Mouse (Mus musculus) lung, postnatal 0 days (tissue): ENCODE measurements around the gene Lpcat2b. TPM values are rescaled to one million over a fixed set of nuclear protein-coding genes. Genes with fewer than 3 reads are reported as not detected.

Source experiments
- ATAC-seq: fragments of 200-750 bp; cut with Nextera tagmentation; 2 replicates; pipeline ENCODE4 v1.8.0; 2017; ENCODE audit warnings: moderate library complexity
- DNase-seq: peaks from one replicate; pipeline ENCODE4 v3.0.0-alpha.2; 2016; ENCODE audit warnings: low spot score
- H3K27ac ChIP-seq: fragments of 300-500 bp; sonication (generic); 2 replicates; pipeline ENCODE4 v1.5.1; 2014; ENCODE audit warnings: antibody characterized with exemption, mild to moderate bottlenecking, low read length, mixed read lengths
- H3K27me3 ChIP-seq: fragments of 300-500 bp; sonication (generic); replicated peaks from 2 replicates; pipeline ENCODE4 v1.6.1; 2014; ENCODE audit warnings: low read length, mixed read lengths; ENCODE audit not compliant: insufficient read depth
- H3K36me3 ChIP-seq: fragments of 300-500 bp; sonication (generic); 2 replicates; pipeline ENCODE4 v1.6.1; 2014; ENCODE audit warnings: low read length, mixed read lengths; ENCODE audit not compliant: insufficient read depth
- H3K4me1 ChIP-seq: fragments of 300-500 bp; sonication (generic); 2 replicates; pipeline ENCODE4 v1.6.1; 2014; ENCODE audit warnings: antibody characterized with exemption, low read depth, low read length, mixed read lengths; ENCODE audit not compliant: insufficient read depth
- H3K4me2 ChIP-seq: fragments of 300-500 bp; sonication (generic); replicated peaks from 2 replicates; pipeline ENCODE4 v1.6.1; 2014; ENCODE audit warnings: low read depth, mild to moderate bottlenecking, low read length, moderate library complexity, mixed read lengths
- H3K4me3 ChIP-seq: fragments of 300-500 bp; sonication (generic); 2 replicates; pipeline ENCODE4 v1.5.1; 2014; ENCODE audit warnings: low read depth, low read length
- H3K9ac ChIP-seq: fragments of 300-500 bp; sonication (generic); replicated peaks from 2 replicates; pipeline ENCODE4 v1.6.1; 2014; ENCODE audit warnings: low read depth, mild to moderate bottlenecking
- H3K9me3 ChIP-seq: fragments of 300-500 bp; sonication (generic); 2 replicates; pipeline ENCODE4 v1.6.1; 2016; ENCODE audit warnings: low read length, mixed read lengths
- CTCF ChIP-seq: IDR thresholded peaks from 2 replicates; pipeline ENCODE4 v1.5.1; 2016; ENCODE audit warnings: antibody characterized with exemption, mild to moderate bottlenecking
- EP300 ChIP-seq: IDR thresholded peaks from 2 replicates; pipeline ENCODE4 v1.6.1; 2016; ENCODE audit warnings: antibody characterized with exemption, mild to moderate bottlenecking, control low read depth
- WGBS: fragments of 180-500 bp; shearing (Covaris S2); extraction: QIAGEN DNeasy Blood & Tissue Kit; methylation state at CpG from one replicate; pipeline ENCODE4 v1.1.7; 2014; 5-methylcytosine and 5-hydroxymethylcytosine counted together
- polyA plus RNA-seq: library from polyadenylated mRNA; unstranded; fragments of >200 nt; fragmentation: Nextera tagmentation; extraction: Ambion mirVana; gene quantifications from 2 replicates; pipeline ENCODE4 v1.2.1, GENCODE M21; 2015

Gene Lpcat2b
- polyA plus RNA-seq, 1 experiment from 2014 or later, result not detected

GRCm38 (mm10) chr5:107438353-107438752 is 7.0 kb downstream of the Lpcat2b start:
- H3K27me3 ChIP-seq, result no peaks in the 10 kb centered on the region
- peak overlapping the region; percentile 73 for H3K4me2 ChIP-seq
- ATAC-seq, result no peak
- H3K36me3 ChIP-seq, result no peaks in the 10 kb centered on the region
- H3K4me1 ChIP-seq, result 0 out of 2 replicates have a peak, but pooled peaks cover 6% of the 10 kb centered on the region
- 13% methylated on average over 7 of the region's 7 CpGs for WGBS
- peak; percentile 11 for DNase-seq
- H3K27ac ChIP-seq, result peak overlapping the region; percentile 79; the same call in 1 of the 2 replicates
- H3K4me3 ChIP-seq, result peak overlapping the region; percentile 74
- H3K9ac ChIP-seq, result peak overlapping the region; percentile 69; the same call in 1 of the 2 replicates
- no peak; the same call in 1 of the 2 replicates for TF ChIP-seq CTCF
- TF ChIP-seq EP300, result no peak
- no peaks in the 10 kb centered on the region for H3K9me3 ChIP-seq

GRCm38 (mm10) chr5:107441881-107442280 is 10.5 kb downstream of the Lpcat2b start:
- H3K4me2 ChIP-seq, result no peak overlapping the region
- DNase-seq, result no peak
- H3K9ac ChIP-seq, result no peak overlapping the region
- no peak for ATAC-seq
- no peaks in the 10 kb centered on the region for H3K36me3 ChIP-seq
- H3K4me1 ChIP-seq, result 0 out of 2 replicates have a peak, but pooled peaks cover 6% of the 10 kb centered on the region
- H3K27me3 ChIP-seq, result no peaks in the 10 kb centered on the region
- TF ChIP-seq CTCF (no peak), EP300 (no peak)
- H3K27ac ChIP-seq, result no peak overlapping the region
- no peaks in the 10 kb centered on the region for H3K9me3 ChIP-seq
- no peak overlapping the region for H3K4me3 ChIP-seq
- WGBS, result 72% methylated on average over 5 of the region's 5 CpGs

- no peak overlapping the region for H3K9ac ChIP-seq
- no peak overlapping the region for H3K27ac ChIP-seq
- no peaks in the 10 kb centered on the region for H3K27me3 ChIP-seq
- WGBS, result 89% methylated on average over 4 of the region's 4 CpGs
- no peaks in the 10 kb centered on the region for H3K9me3 ChIP-seq
- ATAC-seq (no peak), DNase-seq (no peak)
- H3K4me3 ChIP-seq, result no peak overlapping the region
- H3K4me1 ChIP-seq, result no peaks in the 10 kb centered on the region
- TF ChIP-seq EP300, result no peak
- no peak for TF ChIP-seq CTCF
- H3K36me3 ChIP-seq, result no peaks in the 10 kb centered on the region
- no peak overlapping the region for H3K4me2 ChIP-seq
Observed at GRCm38 (mm10) chr5:107444251-107444650, 12.9 kb downstream of the Lpcat2b start.

GRCm38 (mm10) chr5:107447977-107448376 is 16.6 kb downstream of the Lpcat2b start:
- no peaks in the 10 kb centered on the region for H3K4me1 ChIP-seq
- H3K27ac ChIP-seq, result no peak overlapping the region
- ATAC-seq, result no peak
- no peak for TF ChIP-seq EP300
- no peak for TF ChIP-seq CTCF
- H3K9ac ChIP-seq, result no peak overlapping the region
- no peaks in the 10 kb centered on the region for H3K27me3 ChIP-seq
- no peak overlapping the region for H3K4me3 ChIP-seq
- no peaks in the 10 kb centered on the region for H3K9me3 ChIP-seq
- no peaks in the 10 kb centered on the region for H3K36me3 ChIP-seq
- H3K4me2 ChIP-seq, result no peak overlapping the region
- no peak for DNase-seq
- WGBS, result 65% methylated on average over 4 of the region's 4 CpGs

GRCm38 (mm10) chr5:107448784-107449183 is 17.4 kb downstream of the Lpcat2b start:
- Histone ChIP-seq H3K27me3 (no peaks in the 10 kb centered on the region), H3K4me2 (no peak overlapping the region), H3K36me3 (no peaks in the 10 kb centered on the region), H3K9ac (no peak overlapping the region), H3K4me3 (no peak overlapping the region), H3K4me1 (no peaks in the 10 kb centered on the region), H3K9me3 (no peaks in the 10 kb centered on the region), H3K27ac (no peak overlapping the region)
- WGBS, result 86% methylated on average over 4 of the region's 4 CpGs
- ATAC-seq, result no peak
- no peak for TF ChIP-seq CTCF
- no peak for TF ChIP-seq EP300
- no peak for DNase-seq

- TF ChIP-seq EP300 (no peak), CTCF (no peak)
- Histone ChIP-seq H3K27ac (no peak overlapping the region), H3K36me3 (no peaks in the 10 kb centered on the region), H3K4me1 (no peaks in the 10 kb centered on the region), H3K9ac (no peak overlapping the region), H3K4me2 (no peak overlapping the region), H3K27me3 (no peaks in the 10 kb centered on the region), H3K4me3 (no peak overlapping the region), H3K9me3 (no peaks in the 10 kb centered on the region)
- DNase-seq, result no peak
- ATAC-seq, result no peak
- WGBS, result 85% methylated on average over 5 of the region's 5 CpGs
Observed at GRCm38 (mm10) chr5:107449620-107450019, 18.3 kb downstream of the Lpcat2b start.

- Histone ChIP-seq H3K27me3 (no peaks in the 10 kb centered on the region), H3K4me3 (no peak overlapping the region), H3K4me2 (no peak overlapping the region), H3K9ac (no peak overlapping the region), H3K9me3 (no peaks in the 10 kb centered on the region), H3K27ac (no peak overlapping the region), H3K4me1 (no peaks in the 10 kb centered on the region), H3K36me3 (no peaks in the 10 kb centered on the region)
- no peak for TF ChIP-seq EP300
- TF ChIP-seq CTCF, result no peak
- no peak for DNase-seq
- 93% methylated on average over 5 of the region's 5 CpGs for WGBS
- ATAC-seq, result no peak
Observed at GRCm38 (mm10) chr5:107450299-107450698, 18.9 kb downstream of the Lpcat2b start.
